Mouse (Mus musculus) liver, postnatal 0 days (tissue): ENCODE results near the gene Synj2bp.

Source experiments
- CTCF ChIP-seq: sonication (generic); IDR thresholded peaks from 2 replicates; pipeline ENCODE4 v1.5.1; 2016; ENCODE audit warnings: antibody characterized with exemption, low read depth
- EP300 ChIP-seq: IDR thresholded peaks from 2 replicates; pipeline ENCODE4 v1.6.1; 2016; ENCODE audit warnings: antibody characterized with exemption, low read depth, mild to moderate bottlenecking

GRCm38 (mm10) chr12:81532316-81533028 is at the start of gene Synj2bp, which contains the start of gene Gm20498:
- TF ChIP-seq CTCF, result no peak
- no peak; the same call in 1 of the 2 replicates for TF ChIP-seq EP300
